Mouse (Mus musculus) spleen, adult 2 months (tissue): ENCODE results near the gene Wnk2.

Source experiments
- CTCF ChIP-seq: fragments of 200-500 bp; IDR thresholded peaks from 2 replicates; pipeline ENCODE4 v1.5.1; 2011; ENCODE audit warnings: mild to moderate bottlenecking, inconsistent platforms; ENCODE audit not compliant: insufficient read depth, insufficient read length, insufficient replicate concordance; ENCODE audit errors: extremely low read depth
- POLR2A ChIP-seq: fragments of 200-500 bp; IDR thresholded peaks from 2 replicates; pipeline ENCODE4 v1.6.1; 2011; ENCODE audit warnings: low read depth, low read length, inconsistent platforms

GRCm38 (mm10) chr13:49189970-49190870 lies 42.4 kb upstream of the Wnk2 start:
- TF ChIP-seq CTCF, result no peak
- TF ChIP-seq POLR2A, result no peak
